In the genomic region with DNA sequence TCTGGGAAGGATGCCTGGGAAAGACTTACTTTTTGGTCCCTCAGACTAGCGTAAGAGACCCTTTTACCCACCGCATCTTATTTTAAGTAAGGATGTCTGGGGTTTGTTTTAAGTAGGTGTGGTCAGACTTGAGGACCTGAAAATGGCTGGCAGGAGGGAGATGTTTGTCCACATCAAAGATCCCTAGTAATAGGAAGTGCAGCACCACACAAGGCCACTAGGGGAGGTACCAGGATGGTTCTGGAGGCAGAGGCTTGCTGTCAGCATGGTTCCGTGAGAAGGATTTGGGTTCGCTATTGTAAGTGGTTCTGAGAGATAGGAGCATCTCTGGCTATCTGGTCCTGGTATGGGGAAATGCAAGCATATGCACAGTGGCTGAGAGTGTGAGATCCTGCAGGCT, we compare ENCODE assay signal across 15 mouse cellular contexts.
"Had no signal": no experiment of that assay in that cellular context is flagged by ENCODE, and none has a peak within 500 bp of the region (broad histone marks: within the 10 kb centered on the region; RNA-seq: fewer than 3 reads in every experiment).

No protein-coding gene starts in this region.

- H3K4me1 ChIP-seq: limb, embryonic 13.5 days; liver, embryonic 15.5 days; midbrain, embryonic 15.5 days; neural tube, embryonic 13.5 days had no signal

- H3K9ac ChIP-seq: limb, embryonic 13.5 days; liver, embryonic 15.5 days; lung, embryonic 15.5 days; midbrain, embryonic 15.5 days; neural tube, embryonic 13.5 days had no signal

- H3K27me3 ChIP-seq: limb, embryonic 13.5 days; liver, embryonic 15.5 days; lung, embryonic 15.5 days; midbrain, embryonic 15.5 days; neural tube, embryonic 13.5 days had no signal

- H3K4me3 ChIP-seq: layer of hippocampus, adult 2 months; limb, embryonic 13.5 days; liver, embryonic 15.5 days; lung, embryonic 15.5 days; midbrain, embryonic 15.5 days; neural tube, embryonic 13.5 days had no signal

- H3K36me3 ChIP-seq: limb, embryonic 13.5 days; liver, embryonic 15.5 days; lung, embryonic 15.5 days had no signal

- DNase-seq: kidney, adult 11 months; kidney, adult 9 months; kidney, postnatal 10 days; kidney, postnatal 4 days; left cerebral cortex, postnatal 4 days; retina, postnatal 1 day; right cerebral cortex, postnatal 4 days; spleen, adult 18-20 months; thymus, postnatal 36 days had no signal

- ATAC-seq: midbrain, embryonic 15.5 days had no signal

- H3K27ac ChIP-seq: limb, embryonic 13.5 days; liver, embryonic 15.5 days; lung, embryonic 15.5 days; midbrain, embryonic 15.5 days; neural tube, embryonic 13.5 days had no signal

- H3K4me2 ChIP-seq: limb, embryonic 13.5 days; liver, embryonic 15.5 days; lung, embryonic 15.5 days; midbrain, embryonic 15.5 days; neural tube, embryonic 13.5 days had no signal

- H3K9me3 ChIP-seq: liver, embryonic 15.5 days; lung, embryonic 15.5 days; midbrain, embryonic 15.5 days; neural tube, embryonic 13.5 days had no signal
